Mouse (Mus musculus): ENCODE results near the gene Prkce. TPM values are rescaled to one million over a fixed set of nuclear protein-coding genes. Genes with fewer than 3 reads are reported as not detected.

Gene Prkce
- polyA plus RNA-seq, 1 experiment from 2014 or later, result 5.5 TPM

- Histone ChIP-seq H3K9ac (replicated peaks; ENCODE audit: low read length) (no peak overlapping the region), H3K27ac (ENCODE audit: low read length) (no peak overlapping the region), H3K4me2 (replicated peaks; ENCODE audit: low read depth, low read length) (no peak overlapping the region), H3K4me1 (ENCODE audit: insufficient read depth, low read length) (peaks cover 9% of the 10 kb centered on the region), H3K9me3 (ENCODE audit: low read length) (no peaks in the 10 kb centered on the region), H3K36me3 (ENCODE audit: insufficient read depth, low read length) (no peaks in the 10 kb centered on the region), H3K4me3 (ENCODE audit: low read length) (no peak overlapping the region), H3K27me3 (ENCODE audit: insufficient read depth, low read length) (no peaks in the 10 kb centered on the region)
- no peak for ATAC-seq (ENCODE audit: low FRiP score, low TSS enrichment)
- whole genome bisulfite sequencing, result 81% methylated on average over 13 of the region's 13 CpGs
Measured at GRCm38 (mm10) chr17:86669641-86670373, 502.2 kb downstream of the Prkce start.

GRCm38 (mm10) chr17:86670731-86671130, 503.1 kb downstream of the Prkce start:
- no peak overlapping the region for H3K4me3 ChIP-seq (ENCODE audit: low read length)
- ATAC-seq (ENCODE audit: low FRiP score, low TSS enrichment), result 0 out of 2 replicates have a peak, but pooled peaks have one; percentile 23
- no peak overlapping the region for H3K9ac ChIP-seq (replicated peaks; ENCODE audit: low read length)
- H3K9me3 ChIP-seq (ENCODE audit: low read length), result no peaks in the 10 kb centered on the region
- peaks cover 9% of the 10 kb centered on the region for H3K4me1 ChIP-seq (ENCODE audit: insufficient read depth, low read length)
- no peaks in the 10 kb centered on the region for H3K27me3 ChIP-seq (ENCODE audit: insufficient read depth, low read length)
- peak overlapping the region; percentile 58; the same call in 1 of the 2 replicates for H3K27ac ChIP-seq (ENCODE audit: low read length)
- H3K4me2 ChIP-seq (replicated peaks; ENCODE audit: low read depth, low read length), result peak overlapping the region; percentile 14; the same call in 1 of the 2 replicates
- 26% methylated on average over 7 of the region's 7 CpGs for WGBS
- H3K36me3 ChIP-seq (ENCODE audit: insufficient read depth, low read length), result no peaks in the 10 kb centered on the region

DNA sequence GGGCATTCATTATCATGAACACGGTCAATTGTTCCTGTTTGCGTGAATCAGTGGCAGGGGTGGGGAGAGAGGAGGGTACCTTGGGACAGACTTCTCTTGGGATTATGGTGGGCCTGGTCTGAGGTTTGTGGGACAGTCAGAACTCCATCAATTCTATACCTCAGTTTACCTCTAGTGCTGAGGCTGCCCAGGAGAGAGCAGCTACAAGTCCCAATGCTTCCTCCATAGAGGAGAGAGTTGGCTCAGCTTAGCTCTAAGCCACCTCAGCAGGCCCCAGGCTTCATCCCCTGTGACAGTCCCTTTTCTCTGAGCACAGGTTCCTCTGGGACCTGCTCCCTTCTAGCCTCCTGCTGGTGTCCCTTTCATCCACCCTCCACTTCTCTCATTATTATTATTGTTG, 507.4 kb downstream of the Prkce start:
- peaks cover 9% of the 10 kb centered on the region for H3K4me1 ChIP-seq (ENCODE audit: insufficient read depth, low read length)
- H3K4me2 ChIP-seq (replicated peaks; ENCODE audit: low read depth, low read length), result no peak overlapping the region
- 72% methylated on average over 2 of the region's 2 CpGs for WGBS
- no peaks in the 10 kb centered on the region for H3K27me3 ChIP-seq (ENCODE audit: insufficient read depth, low read length)
- H3K4me3 ChIP-seq (ENCODE audit: low read length), result no peak overlapping the region
- no peak for ATAC-seq (ENCODE audit: low FRiP score, low TSS enrichment)
- H3K9me3 ChIP-seq (ENCODE audit: low read length), result no peaks in the 10 kb centered on the region
- H3K27ac ChIP-seq (ENCODE audit: low read length), result no peak overlapping the region
- no peaks in the 10 kb centered on the region for H3K36me3 ChIP-seq (ENCODE audit: insufficient read depth, low read length)
- H3K9ac ChIP-seq (replicated peaks; ENCODE audit: low read length), result no peak overlapping the region

GRCm38 (mm10) chr17:86676336-86676735, 508.8 kb downstream of the Prkce start:
- Histone ChIP-seq H3K4me2 (replicated peaks; ENCODE audit: low read depth, low read length) (no peak overlapping the region), H3K4me3 (ENCODE audit: low read length) (no peak overlapping the region)
- 81% methylated on average over 5 of the region's 5 CpGs for WGBS

DNA sequence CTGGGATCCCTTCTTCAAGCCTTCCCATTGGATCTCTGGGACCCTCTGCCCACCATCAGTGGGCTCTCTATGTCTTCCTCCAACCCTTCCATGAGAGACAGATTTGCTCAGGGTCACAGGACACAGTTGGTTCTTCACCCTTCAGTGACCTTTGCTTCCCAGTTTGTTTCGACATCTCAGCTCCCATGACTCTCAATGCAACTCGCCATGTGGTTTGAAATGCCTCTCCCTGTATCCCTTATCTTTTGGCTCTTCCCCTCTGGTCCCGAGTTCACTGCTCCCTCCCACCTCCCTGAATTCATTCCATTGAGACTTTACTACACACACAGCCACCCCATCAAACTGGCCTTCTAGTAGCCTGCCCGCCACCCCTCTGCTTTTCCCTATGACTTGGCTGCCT, 509.3 kb downstream of the Prkce start:
- ATAC-seq (ENCODE audit: low FRiP score, low TSS enrichment), result no peak
- H3K9me3 ChIP-seq (ENCODE audit: low read length), result no peaks in the 10 kb centered on the region
- no peaks in the 10 kb centered on the region for H3K36me3 ChIP-seq (ENCODE audit: insufficient read depth, low read length)
- no peaks in the 10 kb centered on the region for H3K4me1 ChIP-seq (ENCODE audit: insufficient read depth, low read length)
- 77% methylated on average over 4 of the region's 4 CpGs for WGBS
- H3K4me3 ChIP-seq (ENCODE audit: low read length), result no peak overlapping the region
- H3K27me3 ChIP-seq (ENCODE audit: insufficient read depth, low read length), result no peaks in the 10 kb centered on the region
- H3K27ac ChIP-seq (ENCODE audit: low read length), result no peak overlapping the region
- no peak overlapping the region for H3K4me2 ChIP-seq (replicated peaks; ENCODE audit: low read depth, low read length)
- H3K9ac ChIP-seq (replicated peaks; ENCODE audit: low read length), result no peak overlapping the region

More at GRCm38 (mm10) chr17:86676336-86676735, 508.8 kb downstream of the Prkce start:
- no peaks in the 10 kb centered on the region for H3K27me3 ChIP-seq (ENCODE audit: insufficient read depth, low read length)
- no peaks in the 10 kb centered on the region for H3K9me3 ChIP-seq (ENCODE audit: low read length)
- no peak for ATAC-seq (ENCODE audit: low FRiP score, low TSS enrichment)
- no peaks in the 10 kb centered on the region for H3K36me3 ChIP-seq (ENCODE audit: insufficient read depth, low read length)
- H3K9ac ChIP-seq (replicated peaks; ENCODE audit: low read length), result no peak overlapping the region
- no peaks in the 10 kb centered on the region for H3K4me1 ChIP-seq (ENCODE audit: insufficient read depth, low read length)
- H3K27ac ChIP-seq (ENCODE audit: low read length), result no peak overlapping the region

DNA sequence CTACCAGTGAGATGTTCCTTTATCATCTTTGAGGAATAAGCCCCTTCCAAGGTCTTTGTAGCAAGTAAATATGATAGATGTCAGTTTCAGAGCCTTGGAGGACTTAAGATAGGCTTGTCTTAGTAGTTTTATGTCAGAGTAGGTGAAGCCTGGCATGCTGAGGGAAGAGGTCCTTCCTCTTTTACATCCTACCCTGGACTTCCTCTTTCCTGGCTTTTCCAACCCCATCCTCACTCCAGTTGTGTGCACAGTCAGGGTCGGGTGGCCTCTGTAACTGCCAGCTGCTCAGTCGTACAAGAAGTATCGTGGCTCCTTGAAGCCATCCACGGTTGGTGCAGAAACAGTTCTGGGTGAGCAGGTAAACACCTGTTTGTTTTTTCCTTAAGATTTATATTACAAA, 517.7 kb downstream of the Prkce start:
- H3K4me1 ChIP-seq (ENCODE audit: insufficient read depth, low read length), result no peaks in the 10 kb centered on the region
- H3K36me3 ChIP-seq (ENCODE audit: insufficient read depth, low read length), result no peaks in the 10 kb centered on the region
- no peak overlapping the region for H3K9ac ChIP-seq (replicated peaks; ENCODE audit: low read length)
- no peaks in the 10 kb centered on the region for H3K9me3 ChIP-seq (ENCODE audit: low read length)
- no peak overlapping the region for H3K27ac ChIP-seq (ENCODE audit: low read length)
- no peak overlapping the region for H3K4me3 ChIP-seq (ENCODE audit: low read length)
- 72% methylated on average over 4 of the region's 4 CpGs for WGBS
- no peak overlapping the region for H3K4me2 ChIP-seq (replicated peaks; ENCODE audit: low read depth, low read length)
- no peak for ATAC-seq (ENCODE audit: low FRiP score, low TSS enrichment)
- no peaks in the 10 kb centered on the region for H3K27me3 ChIP-seq (ENCODE audit: insufficient read depth, low read length)

DNA sequence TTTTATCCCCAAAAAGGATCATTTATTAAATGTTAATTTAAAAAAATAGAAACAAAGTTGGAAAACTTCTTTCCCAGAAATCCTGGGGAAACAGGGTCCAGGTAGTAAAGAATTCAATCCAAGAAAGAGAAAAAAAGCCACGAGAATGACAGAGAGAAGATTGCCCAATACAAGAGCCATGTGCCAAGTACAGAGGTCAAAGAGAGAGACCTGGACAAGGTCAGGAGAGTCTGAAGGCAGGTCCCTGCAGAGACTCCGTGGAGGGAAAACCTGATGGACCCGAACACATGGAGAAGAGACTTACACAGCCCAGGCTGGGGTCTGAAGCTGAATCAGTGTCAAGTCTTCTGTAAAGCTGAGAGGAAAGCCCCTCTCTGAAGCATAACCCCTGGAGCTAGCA, 519.4 kb downstream of the Prkce start:
- Histone ChIP-seq H3K4me1 (ENCODE audit: insufficient read depth, low read length) (no peaks in the 10 kb centered on the region), H3K4me2 (replicated peaks; ENCODE audit: low read depth, low read length) (no peak overlapping the region), H3K36me3 (ENCODE audit: insufficient read depth, low read length) (no peaks in the 10 kb centered on the region), H3K27ac (ENCODE audit: low read length) (no peak overlapping the region), H3K9me3 (ENCODE audit: low read length) (peaks cover 4% of the 10 kb centered on the region; the same call in 1 of the 2 replicates), H3K9ac (replicated peaks; ENCODE audit: low read length) (no peak overlapping the region), H3K4me3 (ENCODE audit: low read length) (no peak overlapping the region), H3K27me3 (ENCODE audit: insufficient read depth, low read length) (no peaks in the 10 kb centered on the region)
- ATAC-seq (ENCODE audit: low FRiP score, low TSS enrichment), result no peak
- 82% methylated on average over 3 of the region's 3 CpGs for WGBS

DNA sequence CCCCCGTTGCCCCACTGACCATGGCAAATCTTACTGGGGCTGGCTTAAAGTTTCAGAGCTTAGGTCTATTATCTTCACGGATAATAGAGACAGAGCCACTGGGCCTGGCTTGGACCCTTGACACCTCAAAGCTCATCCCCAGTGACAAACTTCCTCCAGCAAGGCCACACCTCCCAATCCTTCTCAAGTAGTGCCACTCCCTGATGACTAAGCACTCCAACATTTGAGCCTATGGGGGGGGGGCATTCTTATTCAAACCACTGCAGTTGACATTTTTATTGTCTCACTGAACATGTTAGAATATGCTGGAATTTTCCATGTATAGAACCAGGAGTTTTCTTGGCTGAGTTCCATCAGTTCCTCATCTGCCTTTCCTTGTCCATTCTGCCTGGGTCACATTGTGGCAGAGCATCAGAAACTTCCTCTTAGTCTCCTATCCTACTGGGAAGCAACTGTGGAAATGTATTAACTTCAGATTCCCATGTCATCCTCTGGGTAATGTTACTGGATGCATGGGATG, 523.3 kb downstream of the Prkce start:
- H3K4me1 ChIP-seq (ENCODE audit: insufficient read depth, low read length), result no peaks in the 10 kb centered on the region
- no peaks in the 10 kb centered on the region for H3K27me3 ChIP-seq (ENCODE audit: insufficient read depth, low read length)
- H3K9ac ChIP-seq (replicated peaks; ENCODE audit: low read length), result no peak overlapping the region
- H3K4me2 ChIP-seq (replicated peaks; ENCODE audit: low read depth, low read length), result no peak overlapping the region
- no peak overlapping the region for H3K4me3 ChIP-seq (ENCODE audit: low read length)
- WGBS, result 93% methylated on average over 2 of the region's 2 CpGs
- no peak overlapping the region for H3K27ac ChIP-seq (ENCODE audit: low read length)
- ATAC-seq (ENCODE audit: low FRiP score, low TSS enrichment), result no peak
- peaks cover 4% of the 10 kb centered on the region; the same call in 1 of the 2 replicates for H3K9me3 ChIP-seq (ENCODE audit: low read length)
- H3K36me3 ChIP-seq (ENCODE audit: insufficient read depth, low read length), result no peaks in the 10 kb centered on the region

DNA sequence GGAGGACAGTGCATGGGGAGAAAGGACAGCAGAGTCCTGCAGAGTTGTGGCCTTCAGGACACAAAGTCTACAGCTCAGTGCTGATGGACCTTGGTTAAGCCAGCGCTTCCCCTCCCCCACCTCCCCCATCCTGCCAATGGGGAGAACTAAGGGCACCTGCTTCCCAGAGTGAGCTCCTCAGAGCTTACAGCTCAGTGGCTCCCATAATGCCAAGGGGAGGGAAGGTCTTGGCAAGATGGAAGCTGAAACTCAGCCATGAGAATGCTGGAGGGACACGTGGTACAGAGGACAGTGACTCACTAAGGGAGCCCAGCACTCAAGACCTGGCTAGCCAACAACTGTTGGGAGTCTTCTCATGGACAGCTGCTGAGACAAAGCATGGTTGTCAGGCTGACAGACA, 530.2 kb downstream of the Prkce start:
- Histone ChIP-seq H3K4me2 (replicated peaks; ENCODE audit: low read depth, low read length) (no peak overlapping the region), H3K4me3 (ENCODE audit: low read length) (no peak overlapping the region), H3K36me3 (ENCODE audit: insufficient read depth, low read length) (no peaks in the 10 kb centered on the region), H3K27me3 (ENCODE audit: insufficient read depth, low read length) (no peaks in the 10 kb centered on the region), H3K27ac (ENCODE audit: low read length) (no peak overlapping the region), H3K9me3 (ENCODE audit: low read length) (no peaks in the 10 kb centered on the region), H3K4me1 (ENCODE audit: insufficient read depth, low read length) (no peaks in the 10 kb centered on the region), H3K9ac (replicated peaks; ENCODE audit: low read length) (no peak overlapping the region)
- 92% methylated on average over 2 of the region's 2 CpGs for WGBS
- no peak for ATAC-seq (ENCODE audit: low FRiP score, low TSS enrichment)

DNA sequence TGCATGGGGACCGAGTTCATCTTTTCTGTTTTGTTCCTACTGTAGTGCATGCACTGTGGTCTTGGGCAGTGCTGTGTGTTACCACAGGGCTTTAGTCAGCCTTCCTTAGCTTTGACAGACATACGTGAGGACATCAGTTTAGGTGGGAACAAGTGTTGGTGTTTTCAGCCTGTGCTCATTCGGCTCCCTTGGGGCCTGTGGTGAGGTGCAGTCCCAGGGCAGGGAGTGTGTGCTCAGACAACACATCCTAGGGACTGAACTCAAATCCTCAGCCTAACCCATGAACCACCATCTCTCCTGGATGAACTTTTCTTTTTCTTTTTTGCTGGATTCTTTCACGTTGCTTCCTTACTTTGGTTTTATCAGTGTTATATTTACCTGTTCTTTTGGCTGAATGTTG, 535.8 kb downstream of the Prkce start:
- Histone ChIP-seq H3K36me3 (ENCODE audit: insufficient read depth, low read length) (no peaks in the 10 kb centered on the region), H3K27me3 (ENCODE audit: insufficient read depth, low read length) (no peaks in the 10 kb centered on the region), H3K9me3 (ENCODE audit: low read length) (no peaks in the 10 kb centered on the region), H3K4me2 (replicated peaks; ENCODE audit: low read depth, low read length) (no peak overlapping the region), H3K9ac (replicated peaks; ENCODE audit: low read length) (no peak overlapping the region), H3K4me3 (ENCODE audit: low read length) (no peak overlapping the region), H3K4me1 (ENCODE audit: insufficient read depth, low read length) (no peaks in the 10 kb centered on the region), H3K27ac (ENCODE audit: low read length) (no peak overlapping the region)
- no peak for ATAC-seq (ENCODE audit: low FRiP score, low TSS enrichment)
- 87% methylated on average over 4 of the region's 4 CpGs for WGBS
